Mouse (Mus musculus): ENCODE data around the gene Tbce. TPM values are rescaled to one million over a fixed set of nuclear protein-coding genes. Genes with fewer than 3 reads are reported as not detected.

The Tbce gene
- total and polyA plus RNA-seq, 3 experiments, result 27.2 to 82.1 (median 54.4) TPM

GRCm38 (mm10) chr13:14014540-14014939 lies 24.9 kb downstream of the Tbce start:
- DNase-seq (ENCODE audit: extremely low read depth), result no peak
- dilution Hi-C loops (cut with MboI; ENCODE audit: extremely low pct_ligation_motif_present, extremely low pct_unique_long_range_greater_than_20kb, low sequenced_read_pairs), result no loop called here
- no peaks in the 10 kb centered on the region for H3K9me3 ChIP-seq (replicated peaks; ENCODE audit: low read length)
- H3K36me3 ChIP-seq (replicated peaks in 1 of 2; ENCODE audit: control insufficient read depth in 1 of 2, insufficient read depth in 1 of 2, low read length in 1 of 2), result peaks cover 57 to 85% of the 10 kb centered on the region in 2 experiments
- H3K4me2 ChIP-seq (ENCODE audit: insufficient read depth, low read depth, poor library complexity, severe bottlenecking), result no peak overlapping the region
- no peak for TF ChIP-seq MXI1 (IDR thresholded peaks at IDR 0.05; ENCODE audit: low read depth, low read length)
- no peak for TF ChIP-seq SMC3 (IDR thresholded peaks at IDR 0.05; ENCODE audit: low read depth, low read length)
- no peak for TF ChIP-seq ETS1 (conservative IDR thresholded peaks at IDR 0.05; ENCODE audit: low read depth, low read length)
- no peak for TF ChIP-seq RAD21 (IDR thresholded peaks at IDR 0.05; ENCODE audit: low read depth, low read length)
- TF ChIP-seq TCF12 (IDR thresholded peaks at IDR 0.05; ENCODE audit: low read depth, low read length), result no peak
- TF ChIP-seq POLR2AphosphoS2 (IDR thresholded peaks at IDR 0.05; ENCODE audit: low read depth, low read length), result no peak
- TF ChIP-seq MYC (IDR thresholded peaks at IDR 0.05; ENCODE audit: low read depth, low read length), result no peak
- TF ChIP-seq MAZ (IDR thresholded peaks at IDR 0.05; ENCODE audit: low read depth, low read length), result no peak
- TF ChIP-seq RCOR1 (conservative IDR thresholded peaks at IDR 0.05; ENCODE audit: low read depth, low read length), result no peak
- no peak for TF ChIP-seq GABPA (IDR thresholded peaks at IDR 0.05; ENCODE audit: insufficient replicate concordance, low read depth, low read length)
- TF ChIP-seq UBTF (IDR thresholded peaks at IDR 0.05; ENCODE audit: low read depth, low read length), result no peak
- TF ChIP-seq NELFE (IDR thresholded peaks at IDR 0.05; ENCODE audit: low read depth, low read length), result no peak
- TF ChIP-seq MAX (IDR thresholded peaks at IDR 0.05; ENCODE audit: low read length), result no peak
- H3K9ac ChIP-seq (ENCODE audit: insufficient read depth, low read depth), result no peak overlapping the region
- no peak overlapping the region for H3K4me3 ChIP-seq (replicated peaks in 1 of 3; ENCODE audit: low read depth in 2 of 3, low read length in 2 of 3, poor library complexity in 1 of 3)
- H3K4me1 ChIP-seq (ENCODE audit: control insufficient read depth in 1 of 2, insufficient read depth in 2 of 2), result peaks cover 3 to 9% of the 10 kb centered on the region in 2 experiments; a peak in 2 of 4 replicates
- H3K79me2 ChIP-seq (replicated peaks; ENCODE audit: control insufficient read depth, extremely low read depth, insufficient read depth, poor library complexity, severe bottlenecking), result no peaks in the 10 kb centered on the region; the same call in 1 of the 2 replicates
- H3K27me3 ChIP-seq (replicated peaks), result no peaks in the 10 kb centered on the region
- in situ Hi-C loops (cut with MboI; ENCODE audit: low pct_ligation_motif_present, low pct_unique_long_range_greater_than_20kb, low sequenced_read_pairs), result no loop called here
- no peak overlapping the region for H3K27ac ChIP-seq (ENCODE audit: insufficient read depth, low read depth)

- Histone ChIP-seq H3K9ac (ENCODE audit: insufficient read depth, low read depth) (no peak overlapping the region), H3K4me1 (ENCODE audit: control insufficient read depth in 1 of 2, insufficient read depth in 2 of 2) (peaks cover 3 to 9% of the 10 kb centered on the region in 2 experiments; a peak in 2 of 4 replicates), H3K4me2 (ENCODE audit: insufficient read depth, low read depth, poor library complexity, severe bottlenecking) (no peak overlapping the region), H3K36me3 (replicated peaks in 1 of 2; ENCODE audit: control insufficient read depth in 1 of 2, insufficient read depth in 1 of 2, low read length in 1 of 2) (peaks cover 56 to 86% of the 10 kb centered on the region in 2 experiments), H3K27me3 (replicated peaks) (no peaks in the 10 kb centered on the region), H3K79me2 (replicated peaks; ENCODE audit: control insufficient read depth, extremely low read depth, insufficient read depth, poor library complexity, severe bottlenecking) (no peaks in the 10 kb centered on the region; the same call in 1 of the 2 replicates), H3K9me3 (replicated peaks; ENCODE audit: low read length) (no peaks in the 10 kb centered on the region), H3K4me3 (replicated peaks in 1 of 3; ENCODE audit: low read depth in 2 of 3, low read length in 2 of 3, poor library complexity in 1 of 3) (no peak overlapping the region), H3K27ac (ENCODE audit: insufficient read depth, low read depth) (no peak overlapping the region)
- in situ Hi-C loops (cut with MboI; ENCODE audit: low pct_ligation_motif_present, low pct_unique_long_range_greater_than_20kb, low sequenced_read_pairs) (no loop called here), dilution Hi-C loops (cut with MboI; ENCODE audit: extremely low pct_ligation_motif_present, extremely low pct_unique_long_range_greater_than_20kb, low sequenced_read_pairs) (no loop called here)
- DNase-seq (ENCODE audit: extremely low read depth), result no peak
- TF ChIP-seq MAZ (IDR thresholded peaks at IDR 0.05; ENCODE audit: low read depth, low read length), result no peak
- no peak for TF ChIP-seq MXI1 (IDR thresholded peaks at IDR 0.05; ENCODE audit: low read depth, low read length)
- TF ChIP-seq NELFE (IDR thresholded peaks at IDR 0.05; ENCODE audit: low read depth, low read length), result no peak
- no peak for TF ChIP-seq E2F4 (IDR thresholded peaks at IDR 0.05; ENCODE audit: insufficient replicate concordance, low read depth, low read length)
- TF ChIP-seq POLR2A (IDR thresholded peaks at IDR 0.05; ENCODE audit: low read depth, low read length), result no peak
Observed at GRCm38 (mm10) chr13:14014001-14014400, 25.4 kb downstream of the Tbce start.
